Mouse (Mus musculus) lung, adult 10 weeks (tissue): ENCODE results near the gene Fbxw24. TPM values are rescaled to one million over a fixed set of nuclear protein-coding genes. Genes with fewer than 3 reads are reported as not detected.

Source experiments
- polyA plus RNA-seq: library from polyadenylated mRNA; stranded (reverse); fragments of 350-450 nt; fragmentation: Illumina TruSeq; extraction: RNeasy Lipid Tissue Mini Kit (QIAGEN cat#74804); gene quantifications from one replicate; pipeline ENCODE4 v1.2.3, GENCODE M21; 2014; ENCODE audit warnings: low read depth, low replicate concordance; ENCODE audit not compliant: insufficient read depth

Gene Fbxw24
- polyA plus RNA-seq = not detected

GRCm38 (mm10) chr9:109625957-109626356 is at the start of gene Fbxw24:
Gene Fbxw24 (minus strand): TSS chr9:109626057.

GRCm38 (mm10) chr9:109664552-109664951 is 38.7 kb upstream of the Fbxw24 start, which contains the start of gene Fbxw25:
Gene Fbxw25 (minus strand): TSS chr9:109664652.

GRCm38 (mm10) chr9:109568162-109568561 is 57.7 kb downstream of the Fbxw24 start, which contains the start of gene Fbxw15:
Gene Fbxw15 (minus strand): TSS chr9:109568262.

Other genes with a start within 250 kb of the Fbxw24 start
- not detected for gene Fbxw22, start 221.8 kb downstream of the Fbxw24 start, polyA plus RNA-seq
- gene Fbxw16, start 176.9 kb downstream of the Fbxw24 start, polyA plus RNA-seq = not detected
- gene Fbxw19, start 130.2 kb downstream of the Fbxw24 start, polyA plus RNA-seq = not detected
- gene Fbxw15, start 57.8 kb downstream of the Fbxw24 start, polyA plus RNA-seq = not detected
- not detected for gene Fbxw25, start 38.6 kb upstream of the Fbxw24 start, polyA plus RNA-seq
- gene Fbxw18, start 76.6 kb upstream of the Fbxw24 start, polyA plus RNA-seq = not detected
- not detected for gene Fbxw26, start 120.0 kb upstream of the Fbxw24 start, polyA plus RNA-seq
- gene Fbxw27, start 164.6 kb upstream of the Fbxw24 start, polyA plus RNA-seq = not detected
- gene Spink8, start 186.2 kb upstream of the Fbxw24 start, polyA plus RNA-seq = not detected
- 15.4 TPM for gene Nme6, start 206.7 kb upstream of the Fbxw24 start, polyA plus RNA-seq
- 0.59 TPM for gene Camp, start 223.6 kb upstream of the Fbxw24 start, polyA plus RNA-seq
- gene Cdc25a, start 249.5 kb upstream of the Fbxw24 start, polyA plus RNA-seq = 4.7 TPM